Mouse (Mus musculus): ENCODE measurements around the gene Atrn. TPM values are rescaled to one million over a fixed set of nuclear protein-coding genes. Genes with fewer than 3 reads are reported as not detected.

The Atrn gene
- polyA plus RNA-seq, 1 experiment = 6.8 TPM

DNA sequence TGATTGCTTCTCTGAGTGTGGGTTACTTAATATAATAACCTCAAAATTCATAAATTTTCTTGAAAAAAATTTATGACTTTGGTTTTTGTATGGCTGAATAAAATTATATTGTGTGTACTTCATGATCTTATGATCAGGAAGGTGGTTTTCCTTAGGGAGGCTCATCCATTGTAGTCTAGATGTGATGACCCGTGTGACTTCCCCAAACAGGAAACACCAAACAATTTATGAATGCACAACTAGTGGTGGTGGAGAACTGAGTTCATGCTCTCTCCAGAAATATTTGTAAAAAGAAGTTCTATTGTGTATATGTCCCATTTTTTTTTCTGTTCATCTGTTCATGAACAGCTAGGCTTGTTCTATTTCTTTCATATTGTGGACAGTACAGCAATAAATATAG is 18.8 kb upstream of the Atrn start:
- no peaks in the 10 kb centered on the region for H3K27me3 ChIP-seq (ENCODE audit: control insufficient read depth, insufficient read depth, insufficient read length)
- H3K4me2 ChIP-seq (ENCODE audit: low read depth) = peak overlapping the region; percentile 35
- H3K36me3 ChIP-seq (ENCODE audit: control insufficient read depth, insufficient read depth) = no peaks in the 10 kb centered on the region
- H3K4me3 ChIP-seq = no peak overlapping the region
- TF ChIP-seq POLR2AphosphoS2 (IDR thresholded peaks at IDR 0.05; ENCODE audit: insufficient read length, low read depth) (no peak), USF1 (IDR thresholded peaks at IDR 0.05; ENCODE audit: low read depth) (no peak), SRF (IDR thresholded peaks at IDR 0.05; ENCODE audit: control insufficient read depth, insufficient read length, low read depth) (no peak), POLR2A (IDR thresholded peaks at IDR 0.05; ENCODE audit: insufficient read length, low read depth) (no peak), REST (IDR thresholded peaks at IDR 0.05; ENCODE audit: insufficient read depth, insufficient read length) (no peak), MYOG (IDR thresholded peaks at IDR 0.05; ENCODE audit: control insufficient read depth in 1 of 3, insufficient read depth in 1 of 3, insufficient read length in 2 of 3, low read depth in 2 of 3) (no peak)
- no peaks in the 10 kb centered on the region for H3K79me2 ChIP-seq (ENCODE audit: control insufficient read depth, insufficient read depth)
- H3ac ChIP-seq (ENCODE audit: control insufficient read depth, insufficient read length) = no peak overlapping the region

DNA sequence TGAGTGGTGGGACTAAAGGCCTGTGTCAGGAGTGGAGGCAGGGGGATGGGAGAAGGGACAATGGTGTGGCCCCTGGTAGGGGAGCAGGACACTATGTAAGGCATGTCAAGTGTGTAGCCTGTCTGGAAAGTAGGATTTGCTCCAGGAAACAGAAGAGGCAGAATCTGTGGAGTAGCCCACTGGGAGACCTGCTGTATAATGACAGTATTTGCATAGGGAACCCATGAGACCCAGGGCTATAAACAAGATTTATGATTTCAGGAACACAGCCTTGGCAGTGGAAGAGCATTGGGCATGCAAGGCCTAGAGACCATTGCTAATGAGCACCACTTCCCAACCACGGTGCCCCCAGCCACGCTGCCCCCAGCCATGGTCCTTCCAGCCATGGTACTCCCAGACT is 9.4 kb upstream of the Atrn start:
- Histone ChIP-seq H3ac (ENCODE audit: control insufficient read depth, insufficient read length) (no peak overlapping the region), H3K79me2 (ENCODE audit: control insufficient read depth, insufficient read depth) (no peaks in the 10 kb centered on the region), H3K4me3 (no peak overlapping the region), H3K4me2 (ENCODE audit: low read depth) (no peak overlapping the region), H3K27me3 (ENCODE audit: control insufficient read depth, insufficient read depth, insufficient read length) (no peaks in the 10 kb centered on the region), H3K36me3 (ENCODE audit: control insufficient read depth, insufficient read depth) (no peaks in the 10 kb centered on the region)
- TF ChIP-seq POLR2A (IDR thresholded peaks at IDR 0.05; ENCODE audit: insufficient read length, low read depth) = no peak
- no peak for TF ChIP-seq MYOG (IDR thresholded peaks at IDR 0.05; ENCODE audit: control insufficient read depth in 1 of 3, insufficient read depth in 1 of 3, insufficient read length in 2 of 3, low read depth in 2 of 3)
- no peak for TF ChIP-seq POLR2AphosphoS2 (IDR thresholded peaks at IDR 0.05; ENCODE audit: insufficient read length, low read depth)
- no peak for TF ChIP-seq MAX (IDR thresholded peaks at IDR 0.05; ENCODE audit: low read depth)
- TF ChIP-seq MYOD1 (IDR thresholded peaks at IDR 0.05; ENCODE audit: control insufficient read depth in 1 of 3, insufficient read length in 2 of 3, low read depth in 2 of 3) = no peak

DNA sequence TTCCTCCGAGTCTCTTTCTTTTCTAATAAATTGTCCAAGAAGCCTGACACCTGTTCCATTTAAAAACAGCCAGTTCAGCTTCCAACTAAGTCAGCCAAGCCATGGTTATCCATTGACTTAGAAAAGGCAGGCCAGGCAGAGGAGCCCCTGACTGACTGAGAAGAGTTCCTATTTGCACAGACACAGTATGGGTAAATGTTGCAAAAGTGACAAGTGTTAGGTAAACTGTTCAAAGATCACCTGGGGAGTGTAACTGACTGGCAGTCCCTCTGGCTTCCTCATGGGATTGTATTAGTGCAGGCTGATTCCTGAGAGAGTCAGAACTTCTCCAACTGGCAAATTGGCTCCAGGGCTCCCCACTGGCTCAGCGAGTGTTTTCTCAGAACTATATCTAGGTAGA is 8.4 kb upstream of the Atrn start:
- Histone ChIP-seq H3K36me3 (ENCODE audit: control insufficient read depth, insufficient read depth) (no peaks in the 10 kb centered on the region), H3ac (ENCODE audit: control insufficient read depth, insufficient read length) (no peak overlapping the region), H3K4me3 (no peak overlapping the region), H3K27me3 (ENCODE audit: control insufficient read depth, insufficient read depth, insufficient read length) (no peaks in the 10 kb centered on the region), H3K4me2 (ENCODE audit: low read depth) (no peak overlapping the region), H3K79me2 (ENCODE audit: control insufficient read depth, insufficient read depth) (no peaks in the 10 kb centered on the region)
- no peak for TF ChIP-seq REST (IDR thresholded peaks at IDR 0.05; ENCODE audit: insufficient read depth, insufficient read length)
- TF ChIP-seq TCF3 (IDR thresholded peaks at IDR 0.05; ENCODE audit: insufficient read length, low read depth) = no peak
- TF ChIP-seq CEBPB (IDR thresholded peaks at IDR 0.05; ENCODE audit: insufficient read depth, poor library complexity, severe bottlenecking) = no peak

DNA sequence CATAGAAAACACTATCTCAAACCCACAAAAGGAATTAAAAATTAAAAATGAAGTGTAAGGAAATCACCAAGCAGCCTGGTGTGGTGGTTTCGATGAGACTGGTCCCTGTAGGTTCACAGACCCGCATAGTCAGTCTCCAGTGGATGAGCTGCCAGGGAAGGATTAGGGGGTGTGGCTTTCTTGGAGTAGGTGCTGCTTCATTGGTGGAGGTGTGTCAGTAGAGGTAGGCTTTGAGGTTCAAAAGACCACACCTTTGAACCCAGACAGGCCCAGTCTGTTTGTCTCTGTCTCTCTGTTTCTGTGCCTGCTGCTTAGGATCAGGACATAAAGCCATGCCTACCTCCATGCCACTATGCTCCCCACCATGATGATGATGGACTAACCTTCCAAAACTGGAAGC is 7.5 kb upstream of the Atrn start:
- no peak overlapping the region for H3ac ChIP-seq (ENCODE audit: control insufficient read depth, insufficient read length)
- no peaks in the 10 kb centered on the region for H3K36me3 ChIP-seq (ENCODE audit: control insufficient read depth, insufficient read depth)
- no peak overlapping the region for H3K4me2 ChIP-seq (ENCODE audit: low read depth)
- no peak overlapping the region for H3K4me3 ChIP-seq
- no peaks in the 10 kb centered on the region for H3K79me2 ChIP-seq (ENCODE audit: control insufficient read depth, insufficient read depth)
- TF ChIP-seq POLR2AphosphoS2 (IDR thresholded peaks at IDR 0.05; ENCODE audit: insufficient read length, low read depth) (no peak), MYOG (IDR thresholded peaks at IDR 0.05; ENCODE audit: control insufficient read depth in 1 of 3, insufficient read depth in 1 of 3, insufficient read length in 2 of 3, low read depth in 2 of 3) (no peak), SRF (IDR thresholded peaks at IDR 0.05; ENCODE audit: control insufficient read depth, insufficient read length, low read depth) (no peak), REST (IDR thresholded peaks at IDR 0.05; ENCODE audit: insufficient read depth, insufficient read length) (no peak), TCF3 (IDR thresholded peaks at IDR 0.05; ENCODE audit: insufficient read length, low read depth) (no peak), TCF12 (IDR thresholded peaks at IDR 0.05; ENCODE audit: insufficient read depth, poor library complexity, severe bottlenecking) (no peak), MAX (IDR thresholded peaks at IDR 0.05; ENCODE audit: low read depth) (no peak), POLR2A (IDR thresholded peaks at IDR 0.05; ENCODE audit: insufficient read length, low read depth) (no peak), MYOD1 (IDR thresholded peaks at IDR 0.05; ENCODE audit: control insufficient read depth in 1 of 3, insufficient read length in 2 of 3, low read depth in 2 of 3) (no peak), USF1 (IDR thresholded peaks at IDR 0.05; ENCODE audit: low read depth) (no peak), CEBPB (IDR thresholded peaks at IDR 0.05; ENCODE audit: insufficient read depth, poor library complexity, severe bottlenecking) (no peak), E2F4 (IDR thresholded peaks at IDR 0.05; ENCODE audit: insufficient read depth) (no peak)
- H3K27me3 ChIP-seq (ENCODE audit: control insufficient read depth, insufficient read depth, insufficient read length) = no peaks in the 10 kb centered on the region

DNA sequence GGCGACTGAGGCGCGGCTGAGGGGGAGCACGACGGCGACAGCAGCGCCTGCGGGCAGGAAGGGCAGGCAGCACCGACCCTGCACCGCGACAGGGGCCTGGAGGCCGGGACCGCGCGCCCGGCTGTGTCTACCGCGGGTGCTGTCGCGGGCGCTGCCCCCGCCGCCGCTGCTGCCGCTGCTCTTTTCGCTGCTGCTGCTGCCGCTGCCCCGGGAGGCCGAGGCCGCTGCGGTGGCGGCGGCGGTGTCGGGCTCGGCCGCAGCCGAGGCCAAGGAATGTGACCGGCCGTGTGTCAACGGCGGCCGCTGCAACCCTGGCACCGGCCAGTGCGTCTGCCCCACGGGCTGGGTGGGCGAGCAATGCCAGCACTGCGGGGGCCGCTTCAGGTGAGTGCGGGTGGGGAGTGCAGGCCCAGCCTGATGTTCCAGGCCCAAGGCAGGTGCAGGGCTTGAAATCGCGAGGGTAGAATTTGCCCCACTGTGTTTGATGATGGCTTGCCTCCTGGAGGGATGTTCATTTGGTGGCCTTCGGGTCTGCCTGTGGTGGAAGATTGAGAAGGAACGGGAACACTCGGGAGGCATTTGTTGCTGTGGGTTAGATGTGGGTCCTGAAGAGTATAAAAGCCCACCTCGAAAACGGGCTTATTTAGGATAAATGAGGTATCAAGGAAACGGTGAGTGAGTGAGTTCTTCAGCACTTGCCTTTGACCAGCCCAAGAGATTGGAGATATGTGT is 455 bp downstream of the Atrn start:
- Histone ChIP-seq H3K36me3 (ENCODE audit: control insufficient read depth, insufficient read depth) (no peaks in the 10 kb centered on the region), H3K4me3 (peak overlapping the region; percentile 67), H3K4me2 (ENCODE audit: low read depth) (peak overlapping the region; percentile 86), H3K79me2 (ENCODE audit: control insufficient read depth, insufficient read depth) (peaks cover 36% of the 10 kb centered on the region), H3ac (ENCODE audit: control insufficient read depth, insufficient read length) (peak overlapping the region; percentile 96), H3K27me3 (ENCODE audit: control insufficient read depth, insufficient read depth, insufficient read length) (no peaks in the 10 kb centered on the region)
- no peak for TF ChIP-seq CEBPB (IDR thresholded peaks at IDR 0.05; ENCODE audit: insufficient read depth, poor library complexity, severe bottlenecking)
- TF ChIP-seq MYOD1 (IDR thresholded peaks at IDR 0.05; ENCODE audit: control insufficient read depth in 1 of 3, insufficient read length in 2 of 3, low read depth in 2 of 3) = peak in 1 of 3 experiments; percentile 35
- TF ChIP-seq MYOG (IDR thresholded peaks at IDR 0.05; ENCODE audit: control insufficient read depth in 1 of 3, insufficient read depth in 1 of 3, insufficient read length in 2 of 3, low read depth in 2 of 3) = peak in 1 of 3 experiments; percentile 21
